Mouse (Mus musculus) bone marrow, adult 2 months (tissue): ENCODE data around the gene Ccdc153.

Experiments
- CTCF ChIP-seq: fragments of 200-500 bp; IDR thresholded peaks from 2 replicates; pipeline ENCODE4 v1.5.1; 2011; ENCODE audit warnings: low read length, control low read depth; ENCODE audit not compliant: control insufficient read depth, insufficient read depth
- POLR2A ChIP-seq: fragments of 200-500 bp; IDR thresholded peaks from 2 replicates; pipeline ENCODE4 v1.6.1; 2011; ENCODE audit warnings: low read depth, mild to moderate bottlenecking, control low read depth, low read length, borderline replicate concordance; ENCODE audit not compliant: control insufficient read depth

GRCm38 (mm10) chr9:44213538-44213937, 26.9 kb upstream of the Ccdc153 start:
- TF ChIP-seq CTCF (no peak), POLR2A (no peak)
